16 mouse cellular contexts compared by ENCODE assay signal in genomic region chr5:120284625-120285024, GRCm38 (mm10).
A peak's percentile ranks its signal among the peaks of the same experiment; 100 is the strongest.
DNase-seq lines count a peak whose midpoint lies in the region; ATAC-seq lines count a peak whose summit lies in the region.
"Had no signal": no experiment of that assay in that cellular context is flagged by ENCODE, and none has a peak within 500 bp of the region (broad histone marks: within the 10 kb centered on the region; RNA-seq: fewer than 3 reads in every experiment).

No protein-coding gene starts in this region.

- H3K4me3 ChIP-seq in forebrain, embryonic 13.5 days, result no peak overlapping the region
- no peak overlapping the region for H3K4me3 ChIP-seq in midbrain, embryonic 14.5 days (replicated peaks; ENCODE audit: low read depth, low read length)
- H3K4me3 ChIP-seq: embryonic facial prominence, embryonic 15.5 days; heart, embryonic 13.5 days; kidney, embryonic 15.5 days; liver, embryonic 13.5 days; myocyte had no signal

- no peak for ATAC-seq in forebrain, embryonic 13.5 days
- ATAC-seq in midbrain, embryonic 14.5 days (ENCODE audit: low FRiP score, low TSS enrichment), result no peak
- no peak for ATAC-seq in activated CD4-positive, CD25-positive, alpha-beta regulatory T cell, adult 4 months

- DNase-seq in embryo, embryonic 10 days (ENCODE audit: low spot score), result peak; percentile 39
- DNase-seq in embryo, embryonic 11 days, result no peak
- peak; percentile 57 for DNase-seq in ES-CJ7 (ENCODE audit: low read depth, low spot score)
- DNase-seq in midbrain, embryonic 14.5 days, result peak; percentile 55
- DNase-seq in gastrocnemius, adult 18-20 months (ENCODE audit: low spot score), result no peak
- no peak for DNase-seq in kidney, adult 11 months
- DNase-seq: cerebellum, postnatal 36 days; gastrocnemius, postnatal 36 days; liver, embryonic 13.5 days; thymus, adult 18-20 months had no signal

- no peaks in the 10 kb centered on the region for H3K36me3 ChIP-seq in forebrain, embryonic 13.5 days (ENCODE audit: poor library complexity, severe bottlenecking)
- H3K36me3 ChIP-seq in midbrain, embryonic 14.5 days (ENCODE audit: control insufficient read depth, insufficient read depth, low read length), result no peaks in the 10 kb centered on the region
- H3K36me3 ChIP-seq: embryonic facial prominence, embryonic 15.5 days; heart, embryonic 13.5 days; kidney, embryonic 15.5 days; liver, embryonic 13.5 days had no signal

- peak overlapping the region; percentile 48; the same call in 1 of the 2 replicates for H3K27ac ChIP-seq in forebrain, embryonic 13.5 days
- peak overlapping the region; percentile 85 for H3K27ac ChIP-seq in midbrain, embryonic 14.5 days (replicated peaks; ENCODE audit: low read depth, low read length)
- H3K27ac ChIP-seq: embryonic facial prominence, embryonic 15.5 days; heart, embryonic 13.5 days; kidney, embryonic 15.5 days; liver, embryonic 13.5 days had no signal

- H3K9ac ChIP-seq in forebrain, embryonic 13.5 days, result peak overlapping the region; percentile 3; the same call in 1 of the 2 replicates
- no peak overlapping the region for H3K9ac ChIP-seq in midbrain, embryonic 14.5 days (replicated peaks; ENCODE audit: low read length)
- H3K9ac ChIP-seq: embryonic facial prominence, embryonic 15.5 days; heart, embryonic 13.5 days; kidney, embryonic 15.5 days; liver, embryonic 13.5 days had no signal

- 68% methylated on average over 8 of the region's 8 CpGs for WGBS in forebrain, embryonic 13.5 days
- whole genome bisulfite sequencing in midbrain, embryonic 14.5 days, result 30% methylated on average over 8 of the region's 8 CpGs

- H3K27me3 ChIP-seq in forebrain, embryonic 13.5 days, result peaks cover 37% of the 10 kb centered on the region
- H3K27me3 ChIP-seq in midbrain, embryonic 14.5 days (ENCODE audit: control insufficient read depth, insufficient read depth, low read length), result peaks cover 13% of the 10 kb centered on the region; the same call in 1 of the 2 replicates

- H3K9me3 ChIP-seq in forebrain, embryonic 13.5 days (replicated peaks), result no peaks in the 10 kb centered on the region
- H3K9me3 ChIP-seq in midbrain, embryonic 14.5 days (ENCODE audit: control insufficient read depth, low read length), result no peaks in the 10 kb centered on the region
- H3K9me3 ChIP-seq: kidney, embryonic 15.5 days; liver, embryonic 13.5 days had no signal

- no peak overlapping the region for H3K4me2 ChIP-seq in forebrain, embryonic 13.5 days
- no peak overlapping the region for H3K4me2 ChIP-seq in midbrain, embryonic 14.5 days (ENCODE audit: low read length)
- H3K4me2 ChIP-seq: embryonic facial prominence, embryonic 15.5 days; heart, embryonic 13.5 days; kidney, embryonic 15.5 days; liver, embryonic 13.5 days had no signal

- H3K4me1 ChIP-seq in forebrain, embryonic 13.5 days, result peaks cover 40% of the 10 kb centered on the region
- H3K4me1 ChIP-seq in midbrain, embryonic 14.5 days (ENCODE audit: control insufficient read depth, insufficient read depth, low read length), result peaks cover 53% of the 10 kb centered on the region
- H3K4me1 ChIP-seq: liver, embryonic 13.5 days had no signal

Comparison
In these comparisons a context has a peak if more than half of its experiments do, and no peak if none do; other contexts are left out.
1. DNase-seq: peak in embryo, embryonic 10 days (single experiment), ES-CJ7 (single experiment) and midbrain, embryonic 14.5 days (single experiment); none in embryo, embryonic 11 days (single experiment), gastrocnemius, adult 18-20 months (single experiment) and kidney, adult 11 months (single experiment).